Mouse (Mus musculus): ENCODE data around the gene Pdss2. TPM values are rescaled to one million over a fixed set of nuclear protein-coding genes. Genes with fewer than 3 reads are reported as not detected.

The Pdss2 gene
- polyA plus RNA-seq, 1 experiment from 2014 or later, result 15.1 TPM

Other genes with a start within 250 kb of the Pdss2 start
- 15.1 and 16.2 TPM in 2 replicates for gene Sobp, start 47.0 kb upstream of the Pdss2 start, polyA plus RNA-seq (2015; fragmentation: Nextera tagmentation; extraction: Ambion mirVana)
- gene 9030612E09Rik, start 46.8 kb upstream of the Pdss2 start, polyA plus RNA-seq (2015; fragmentation: Nextera tagmentation; extraction: Ambion mirVana), result 2.0 and 2.5 TPM in 2 replicates

All from forebrain, embryonic 15.5 days (tissue).